Mouse (Mus musculus) heart, adult 2 months (tissue): ENCODE measurements at regions not wholly inside any gene's neighbourhood (a gene's known extent, or its start where the extent isn't known, plus 50 kb on each side); places are given as distances from the start of the nearest gene placed in this dataset.

Source experiments
- DNase-seq, 2 experiments: peaks; one replicate each; pipeline ENCODE4 v3.0.0; 2021
- H3K27ac ChIP-seq: fragments of 200-600 bp; 2 replicates; pipeline ENCODE4 v1.8.1; 2022
- H3K27me3 ChIP-seq: fragments of 200-500 bp; 2 replicates; pipeline ENCODE4 v1.6.1; 2012; ENCODE audit warnings: mild to moderate bottlenecking, low read length, inconsistent platforms, mixed read lengths; ENCODE audit not compliant: control insufficient read depth, insufficient read depth
- H3K36me3 ChIP-seq: fragments of 200-500 bp; 2 replicates; pipeline ENCODE4 v1.6.1; 2012; ENCODE audit warnings: low read length, inconsistent platforms; ENCODE audit not compliant: control insufficient read depth, insufficient read depth
- H3K4me1 ChIP-seq: fragments of 200-500 bp; 2 replicates; pipeline ENCODE4 v1.6.1; 2011; ENCODE audit warnings: low read length; ENCODE audit not compliant: control insufficient read depth, insufficient read depth
- H3K4me3 ChIP-seq: fragments of 200-600 bp; 2 replicates; pipeline ENCODE4 v1.8.1; 2022
- H3K79me2 ChIP-seq: fragments of 200-500 bp; replicated peaks from 2 replicates; pipeline ENCODE4 v1.6.1; 2012; ENCODE audit warnings: mild to moderate bottlenecking, inconsistent platforms, low read length, moderate library complexity, mixed read lengths; ENCODE audit not compliant: control insufficient read depth, insufficient read depth
- H3K9ac ChIP-seq: fragments of 200-500 bp; 2 replicates; pipeline ENCODE4 v1.6.1; 2012; ENCODE audit warnings: low read depth, mild to moderate bottlenecking, control low read depth, inconsistent platforms, low read length, mixed read lengths
- CTCF ChIP-seq: fragments of 200-600 bp; IDR thresholded peaks from 2 replicates; pipeline ENCODE4 v1.8.1; 2022; ENCODE audit warnings: antibody characterized with exemption, mild to moderate bottlenecking, moderate library complexity
- EP300 ChIP-seq: fragments of 200-500 bp; IDR thresholded peaks from 2 replicates; pipeline ENCODE4 v1.6.1; 2011; ENCODE audit warnings: low read depth, low read length, control low read depth; ENCODE audit not compliant: insufficient read depth
- POLR2A ChIP-seq: fragments of 200-500 bp; IDR thresholded peaks from 2 replicates; pipeline ENCODE4 v1.6.1; 2011; ENCODE audit warnings: mild to moderate bottlenecking, low read depth, low read length, control low read depth; ENCODE audit not compliant: insufficient read depth
- WGBS: fragments of 180-500 bp; shearing (Covaris S2); methylation state at CpG from one replicate; pipeline ENCODE4 v1.1.7; 2018; 5-methylcytosine and 5-hydroxymethylcytosine counted together
- intact Hi-C: fragments of 180-260 bp; cut with DNase I; formaldehyde crosslinking; loops from one replicate; pipeline ENCODE4 v1.15.1; 2025

- Histone ChIP-seq H3K27ac (no peak overlapping the region), H3K4me3 (no peak overlapping the region), H3K79me2 (no peaks in the 10 kb centered on the region), H3K4me1 (no peaks in the 10 kb centered on the region), H3K9ac (no peak overlapping the region), H3K27me3 (no peaks in the 10 kb centered on the region), H3K36me3 (no peaks in the 10 kb centered on the region)
- intact Hi-C loops: no loop called here
- no peak for DNase-seq
- TF ChIP-seq CTCF: no peak
- no peak for TF ChIP-seq POLR2A
- TF ChIP-seq EP300: no peak
Measured at GRCm38 (mm10) chr15:90021746-90022312, 180.2 kb upstream of the Syt10 start.

- WGBS: 73% methylated on average over 4 of the region's 4 CpGs
- intact Hi-C loops: no loop called here
Measured at GRCm38 (mm10) chr15:90023164-90023563, 181.5 kb upstream of the Syt10 start.

GRCm38 (mm10) chr15:90034356-90034755, 189.8 kb upstream of the Alg10b start:
- intact Hi-C loops: no loop called here
- no peak for DNase-seq
- 76% methylated on average over 2 of the region's 2 CpGs for WGBS
- Histone ChIP-seq H3K9ac (no peak overlapping the region), H3K4me1 (no peaks in the 10 kb centered on the region), H3K27me3 (no peaks in the 10 kb centered on the region), H3K27ac (no peak overlapping the region), H3K79me2 (no peaks in the 10 kb centered on the region), H3K36me3 (no peaks in the 10 kb centered on the region), H3K4me3 (no peak overlapping the region)
- no peak for TF ChIP-seq EP300
- no peak for TF ChIP-seq CTCF
- no peak for TF ChIP-seq POLR2A

More at GRCm38 (mm10) chr15:90023164-90023563, 181.5 kb upstream of the Syt10 start:
- Histone ChIP-seq H3K27ac (no peak overlapping the region), H3K4me1 (no peaks in the 10 kb centered on the region), H3K27me3 (no peaks in the 10 kb centered on the region), H3K36me3 (no peaks in the 10 kb centered on the region), H3K9ac (no peak overlapping the region), H3K4me3 (no peak overlapping the region), H3K79me2 (no peaks in the 10 kb centered on the region)
- DNase-seq: no peak
- TF ChIP-seq CTCF: no peak
- TF ChIP-seq EP300: no peak
- TF ChIP-seq POLR2A: no peak

GRCm38 (mm10) chr15:90045683-90046082, 178.4 kb upstream of the Alg10b start:
- Histone ChIP-seq H3K4me1 (no peaks in the 10 kb centered on the region), H3K36me3 (no peaks in the 10 kb centered on the region), H3K79me2 (no peaks in the 10 kb centered on the region), H3K27ac (no peak overlapping the region), H3K4me3 (no peak overlapping the region), H3K9ac (no peak overlapping the region), H3K27me3 (no peaks in the 10 kb centered on the region)
- TF ChIP-seq POLR2A (no peak), EP300 (no peak), CTCF (no peak)
- 85% methylated on average over 5 of the region's 5 CpGs for WGBS
- intact Hi-C loops: no loop called here
- no peak for DNase-seq

- no peak overlapping the region for H3K9ac ChIP-seq
- no peaks in the 10 kb centered on the region for H3K36me3 ChIP-seq
- TF ChIP-seq EP300: no peak
- no peak for TF ChIP-seq CTCF
- H3K79me2 ChIP-seq: no peaks in the 10 kb centered on the region
- intact Hi-C loops: no loop called here
- WGBS: 40% methylated on average over 7 of the region's 7 CpGs
- no peaks in the 10 kb centered on the region for H3K4me1 ChIP-seq
- no peak overlapping the region for H3K27ac ChIP-seq
- no peak for DNase-seq
- H3K27me3 ChIP-seq: no peaks in the 10 kb centered on the region
- H3K4me3 ChIP-seq: no peak overlapping the region
Measured at GRCm38 (mm10) chr15:90062021-90062420, 162.1 kb upstream of the Alg10b start.

- no peaks in the 10 kb centered on the region for H3K36me3 ChIP-seq
- WGBS: 26% methylated on average over 3 of the region's 3 CpGs
Measured at GRCm38 (mm10) chr15:90065768-90066167, 158.3 kb upstream of the Alg10b start.

More at GRCm38 (mm10) chr15:90065768-90066167, 158.3 kb upstream of the Alg10b start:
- no peak for DNase-seq
- no peak overlapping the region for H3K4me3 ChIP-seq
- H3K4me1 ChIP-seq: no peaks in the 10 kb centered on the region
- H3K27me3 ChIP-seq: no peaks in the 10 kb centered on the region
- H3K9ac ChIP-seq: no peak overlapping the region
- TF ChIP-seq POLR2A (no peak), EP300 (no peak), CTCF (no peak)
- intact Hi-C loops: no loop called here
- H3K79me2 ChIP-seq: no peaks in the 10 kb centered on the region
- no peak overlapping the region for H3K27ac ChIP-seq
